Mouse (Mus musculus) telencephalon, adult 2 months (tissue): ENCODE data around the gene Dpp8.

Experiments
- DNase-seq: peaks from one replicate; pipeline ENCODE4 v3.0.0-alpha.2; 2011; ENCODE audit warnings: low read depth, low spot score

Gene Dpp8

DNA sequence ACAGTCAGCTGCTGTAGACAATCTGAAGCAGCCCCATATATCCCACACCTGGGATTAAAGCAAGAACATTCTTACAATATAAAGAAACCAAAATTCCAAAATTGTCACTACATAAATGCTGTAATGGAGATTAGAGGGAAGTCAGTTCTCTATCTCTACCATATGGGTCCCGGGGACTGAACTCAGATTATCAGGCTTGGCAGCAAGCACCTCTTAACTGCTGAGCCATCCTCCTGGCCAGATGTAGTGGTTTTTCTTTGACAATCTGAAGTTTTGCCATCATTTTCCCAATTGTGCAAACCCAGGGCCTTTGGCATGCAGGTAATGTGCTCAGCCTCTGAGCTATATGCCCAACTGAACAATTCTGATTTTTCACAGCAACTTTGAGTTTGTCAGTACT, 53.1 kb downstream of the Dpp8 start:
- DNase-seq: no peak

GRCm38 (mm10) chr9:65086801-65087200, 54.6 kb downstream of the Dpp8 start:
- no peak for DNase-seq

DNA sequence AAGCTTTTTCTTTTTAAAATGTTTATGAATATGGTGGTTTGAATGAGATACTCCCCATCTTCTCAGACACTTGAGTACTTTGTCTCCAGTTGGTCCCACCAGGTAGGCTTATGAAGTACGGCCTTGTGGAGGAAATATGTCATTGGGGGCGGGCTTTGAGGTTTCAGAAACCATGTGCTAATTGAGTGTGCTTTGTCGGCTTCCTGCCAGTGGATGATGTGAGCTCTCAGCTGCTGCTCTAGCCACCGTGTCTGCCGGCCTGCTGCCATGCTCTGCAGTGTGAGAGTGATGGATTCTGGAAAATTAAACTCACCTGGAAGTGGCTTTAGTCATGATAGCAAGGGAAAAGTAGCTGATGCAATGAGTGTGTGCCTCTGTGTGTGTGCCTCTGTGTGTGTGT, 55.3 kb downstream of the Dpp8 start:
- no peak for DNase-seq

DNA sequence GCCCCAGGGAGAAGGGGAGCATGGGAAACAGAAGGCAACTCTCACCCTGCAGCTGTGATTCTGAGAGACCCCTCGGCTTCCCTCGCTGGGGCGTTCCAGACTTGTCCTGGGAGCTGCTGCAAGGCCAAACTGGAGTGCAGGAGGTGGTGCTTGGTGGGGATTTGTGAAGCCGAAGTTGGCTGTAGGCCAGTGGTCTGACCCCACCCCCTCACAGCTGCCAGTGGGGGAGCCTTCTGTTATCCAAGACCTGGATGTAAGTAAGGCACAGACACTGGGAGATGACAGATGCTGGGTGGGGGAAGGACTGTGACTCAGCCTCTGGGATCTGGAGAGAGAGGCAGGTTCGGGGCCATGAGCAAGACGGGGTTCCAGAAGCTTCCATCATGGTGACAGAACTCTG, 62.0 kb downstream of the Dpp8 start:
- DNase-seq: no peak

DNA sequence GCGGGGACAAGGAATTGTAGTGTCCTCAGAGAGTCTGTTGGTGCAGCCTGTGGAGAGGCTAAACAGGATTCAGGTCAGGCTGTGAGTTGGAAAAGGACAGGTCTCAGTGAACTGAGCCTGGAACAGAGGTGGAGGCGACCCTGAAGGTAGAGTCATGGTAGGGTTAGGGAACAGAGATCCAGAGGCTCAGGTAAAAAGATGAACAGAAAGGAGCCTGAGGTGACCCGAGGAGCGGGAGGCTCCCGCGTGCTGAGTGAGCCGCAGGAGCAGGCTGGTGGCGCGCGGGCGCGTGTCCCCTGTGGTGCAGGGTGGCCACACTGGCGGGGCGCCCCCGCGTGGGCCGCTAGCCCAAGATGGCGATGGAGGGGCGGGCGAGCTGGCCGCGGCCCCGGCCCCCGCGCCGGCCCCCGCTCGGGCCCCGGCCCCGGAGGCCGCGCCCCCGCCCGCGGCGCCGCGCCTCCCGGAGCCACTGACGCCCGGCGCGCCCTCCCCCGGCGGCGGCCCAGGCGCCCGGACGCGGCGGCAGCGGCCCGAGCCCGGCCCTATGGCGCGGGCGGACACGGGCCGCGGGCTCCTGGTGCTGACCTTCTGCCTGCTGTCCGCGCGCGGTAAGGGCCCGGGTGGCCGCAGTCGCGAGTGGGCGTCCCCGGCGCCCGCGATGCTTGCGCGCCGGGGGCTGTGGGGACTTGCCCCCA, 68.9 kb downstream of the Dpp8 start, which contains the start of gene Igdcc4:
TSS of gene Igdcc4 (plus strand) at position 496 of the 695 bp plus-strand sequence.
- DNase-seq: no peak

GRCm38 (mm10) chr9:65101686-65102376, 69.6 kb downstream of the Dpp8 start:
- no peak for DNase-seq

- DNase-seq: no peak
Observed at GRCm38 (mm10) chr9:65102377-65103172, 70.4 kb downstream of the Dpp8 start.

GRCm38 (mm10) chr9:65103173-65103752, 71.0 kb downstream of the Dpp8 start:
- no peak for DNase-seq

GRCm38 (mm10) chr9:65106821-65107220, 74.6 kb downstream of the Dpp8 start:
- no peak for DNase-seq

DNA sequence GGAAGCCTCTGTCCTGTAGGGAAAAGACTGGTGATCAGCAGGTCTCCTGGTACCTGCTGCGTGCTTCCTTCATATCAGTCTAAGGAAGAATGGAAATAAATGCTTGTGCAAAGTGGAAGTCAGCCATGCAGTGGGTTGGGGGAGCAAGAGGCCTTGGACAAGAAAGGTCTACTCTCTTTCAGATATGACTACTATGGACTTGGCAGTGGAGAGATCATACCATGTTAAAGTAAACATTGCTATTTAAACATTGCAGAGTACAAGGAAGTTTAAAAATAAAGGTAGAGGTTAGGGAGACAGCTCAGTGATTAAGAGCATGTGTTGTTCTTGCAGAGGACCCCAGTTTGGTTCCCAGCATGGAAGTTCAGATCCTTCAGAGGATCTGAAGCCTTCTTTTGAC, 75.7 kb downstream of the Dpp8 start:
- no peak for DNase-seq

DNA sequence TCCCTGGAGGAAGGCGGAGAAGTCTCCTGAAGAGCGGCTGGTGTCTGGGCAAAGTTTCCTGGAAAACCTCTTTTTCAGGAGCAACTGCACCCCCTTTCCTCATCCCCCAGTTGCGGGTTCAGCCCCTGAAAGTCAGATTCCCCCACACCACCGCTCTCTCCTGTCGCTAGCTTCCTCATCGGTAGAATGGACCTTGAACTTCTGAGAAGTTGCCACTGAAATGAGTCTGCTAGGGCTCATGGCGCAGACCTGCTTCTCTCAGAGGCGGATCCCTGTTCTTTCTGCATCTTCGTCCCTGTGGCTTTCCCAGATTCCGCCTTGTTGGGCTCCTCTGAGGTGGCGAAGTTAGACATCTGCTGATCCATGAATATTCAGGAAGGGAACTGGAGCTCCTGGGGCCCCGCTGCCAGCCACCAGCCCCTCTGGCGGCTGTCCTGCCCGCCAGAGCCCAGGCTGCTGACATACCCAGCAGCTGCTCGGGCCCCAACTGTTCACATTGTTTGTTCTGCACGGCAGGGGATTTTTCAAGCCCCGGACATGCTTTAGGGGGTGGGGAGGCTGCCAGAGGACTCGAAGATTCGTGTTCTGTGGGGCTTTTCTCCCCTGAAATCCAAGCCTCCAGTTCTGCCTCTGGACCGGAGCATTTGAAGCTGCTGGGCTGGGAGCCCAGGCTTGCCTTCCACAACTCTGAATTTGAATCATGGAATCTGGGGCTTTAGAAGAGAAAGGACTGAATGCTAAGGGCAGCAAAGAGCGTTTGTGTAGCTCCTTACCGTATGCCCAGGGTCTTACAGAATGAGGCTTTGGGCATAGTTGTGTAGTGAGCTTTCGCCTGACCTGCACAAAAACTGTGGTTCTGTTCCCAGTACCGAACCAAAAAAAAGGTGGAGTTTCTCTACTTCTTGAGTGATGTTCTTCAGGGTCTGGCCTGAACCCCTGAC, 77.2 kb downstream of the Dpp8 start:
- DNase-seq: no peak

- DNase-seq: no peak
Observed at GRCm38 (mm10) chr9:65111698-65112097, 79.5 kb downstream of the Dpp8 start.

GRCm38 (mm10) chr9:65113694-65114093, 81.5 kb downstream of the Dpp8 start:
- DNase-seq: no peak

DNA sequence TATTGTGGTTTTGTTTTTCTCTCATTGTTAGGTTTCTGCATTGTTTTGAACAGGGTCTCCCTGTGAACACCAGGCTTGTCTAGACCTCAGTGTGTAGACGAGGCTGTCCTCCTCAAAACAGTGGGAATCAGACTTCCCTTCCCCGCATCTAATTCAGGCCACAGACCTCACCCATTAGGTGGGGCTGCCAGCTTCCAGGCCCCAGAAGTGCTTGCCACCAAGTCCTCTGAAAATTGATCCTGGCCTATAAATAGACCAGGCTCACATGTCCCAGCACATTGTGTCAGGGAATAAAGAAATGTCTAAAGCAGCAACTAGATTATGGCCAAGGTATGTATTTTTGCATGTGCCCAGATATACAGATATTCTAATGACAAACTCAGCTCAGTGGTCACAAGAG, 83.7 kb downstream of the Dpp8 start:
- DNase-seq: no peak

GRCm38 (mm10) chr9:65117516-65117915, 85.3 kb downstream of the Dpp8 start:
- DNase-seq: no peak

DNA sequence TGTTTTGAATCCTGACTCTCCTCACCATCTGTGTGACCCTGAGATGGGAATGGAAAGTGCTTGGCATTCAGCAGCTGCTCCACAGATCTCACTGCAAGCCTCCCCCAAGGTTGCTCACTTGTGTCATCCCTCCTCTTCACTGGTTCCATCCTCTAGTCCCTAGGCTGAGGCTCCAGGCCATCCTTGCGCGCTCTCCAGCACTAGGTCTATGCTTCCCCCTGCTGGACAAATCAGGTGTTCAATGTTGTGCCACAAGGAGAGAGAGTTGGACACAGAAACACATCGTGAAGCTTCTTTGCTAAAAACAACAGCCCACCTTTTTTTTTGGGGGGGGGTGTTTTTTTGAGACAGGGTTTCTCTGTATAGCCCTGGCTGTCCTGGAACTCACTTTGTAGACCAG, 88.7 kb downstream of the Dpp8 start:
- no peak for DNase-seq

DNA sequence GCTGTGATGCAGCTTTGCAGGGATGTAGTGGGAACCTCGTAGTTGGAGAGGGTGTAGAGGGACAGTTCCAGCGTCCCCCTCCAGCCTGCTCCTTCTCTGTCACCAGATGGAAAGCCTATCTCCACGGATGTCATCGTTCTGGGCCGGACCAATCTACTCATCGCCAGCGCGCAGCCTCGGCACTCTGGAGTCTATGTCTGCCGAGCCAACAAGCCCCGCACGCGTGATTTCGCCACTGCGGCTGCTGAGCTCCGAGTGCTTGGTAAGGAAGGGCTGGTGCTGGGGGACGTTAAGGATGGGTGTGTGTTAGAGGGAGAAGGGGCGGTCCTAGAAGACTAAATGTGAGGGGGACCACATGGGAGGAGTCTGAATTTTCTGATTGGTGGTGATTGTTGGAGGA, 90.3 kb downstream of the Dpp8 start:
- DNase-seq: peak; percentile 60

GRCm38 (mm10) chr9:65123552-65124168, 91.4 kb downstream of the Dpp8 start:
- no peak for DNase-seq

DNA sequence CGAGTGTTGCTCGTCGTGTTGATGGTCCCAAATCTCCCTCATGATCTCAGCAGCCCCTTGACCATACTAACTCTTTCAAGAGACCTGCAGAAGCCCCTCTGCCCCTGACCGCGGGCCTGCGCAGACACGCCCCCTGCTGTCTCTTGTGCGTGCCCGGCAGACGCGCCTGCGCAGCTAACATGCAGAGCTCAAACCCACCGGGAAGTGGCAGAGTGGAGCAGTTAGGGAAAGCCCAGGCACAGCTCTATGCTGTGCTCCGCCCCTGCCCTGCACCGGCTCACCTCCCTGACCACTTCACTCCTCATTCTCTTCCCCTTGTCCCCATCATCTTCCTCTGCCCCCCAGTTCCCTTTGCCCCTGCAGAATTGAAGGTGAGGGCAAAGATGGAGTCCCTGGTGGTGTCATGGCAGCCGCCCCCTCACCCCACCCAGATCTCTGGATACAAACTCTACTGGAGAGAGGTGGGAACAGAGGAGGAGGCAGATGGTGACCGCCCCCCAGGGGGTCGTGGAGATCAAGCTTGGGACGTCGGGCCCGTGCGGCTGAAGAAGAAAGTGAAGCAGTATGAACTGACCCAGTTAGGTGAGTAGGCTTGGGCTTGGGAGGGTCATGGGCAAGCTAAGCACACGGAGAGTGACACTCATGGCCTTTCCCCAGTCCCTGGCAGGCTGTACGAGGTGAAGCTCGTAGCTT, 96.1 kb downstream of the Dpp8 start:
- no peak for DNase-seq

- DNase-seq: no peak
Observed at GRCm38 (mm10) chr9:65131717-65132116, 99.5 kb downstream of the Dpp8 start.
